In the genomic region with DNA sequence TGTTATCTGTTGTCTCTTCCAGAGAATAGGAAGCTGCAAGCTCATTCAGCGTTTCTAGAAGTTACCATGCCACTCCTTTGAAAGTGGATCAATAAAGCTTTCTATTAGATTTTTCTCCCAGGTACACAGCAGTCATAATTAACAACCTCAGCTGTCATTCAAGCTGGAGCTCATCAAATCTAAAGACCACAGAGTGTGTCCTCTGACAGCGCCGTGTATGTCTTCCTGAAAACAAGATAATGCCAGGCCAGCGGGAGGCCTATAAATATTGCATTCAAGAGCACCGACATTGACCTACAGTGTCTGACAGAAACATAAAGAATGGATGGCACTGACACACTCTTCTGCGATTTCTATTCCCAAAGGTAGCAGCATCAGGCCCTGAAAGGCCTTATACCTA, we compare ENCODE assay signal across 25 mouse cellular contexts. TPM values are rescaled to one million over a fixed set of nuclear protein-coding genes. Genes with fewer than 3 reads are reported as not detected.
A peak's percentile ranks its signal among the peaks of the same experiment; 100 is the strongest.
DNase-seq lines count a peak whose midpoint lies in the region; ATAC-seq and TF ChIP-seq lines count a peak whose summit lies in the region.
"Had no signal": no experiment of that assay in that cellular context is flagged by ENCODE, and none has a peak within 500 bp of the region (broad histone marks: within the 10 kb centered on the region; RNA-seq: fewer than 3 reads in every experiment).

No protein-coding gene starts in this region.

- H3K4me3 ChIP-seq in hindbrain, embryonic 11.5 days (ENCODE audit: low read depth, low read length), result no peak overlapping the region
- no peak overlapping the region for H3K4me3 ChIP-seq in hindbrain, embryonic 14.5 days (replicated peaks; ENCODE audit: low read length)
- no peak overlapping the region for H3K4me3 ChIP-seq in midbrain, embryonic 12.5 days
- no peak overlapping the region for H3K4me3 ChIP-seq in midbrain, postnatal 0 days (ENCODE audit: low read depth, low read length)
- no peak overlapping the region for H3K4me3 ChIP-seq in neural tube, embryonic 13.5 days
- H3K4me3 ChIP-seq in midbrain, embryonic 15.5 days, result no peak overlapping the region
- H3K4me3 ChIP-seq: embryonic facial prominence, embryonic 10.5 days; embryonic facial prominence, embryonic 13.5 days; erythroblast, embryonic 14.5 days; forebrain, embryonic 12.5 days; forebrain, embryonic 15.5 days; heart, adult 2 months; heart, embryonic 10.5 days; heart, embryonic 13.5 days had no signal

- H3K36me3 ChIP-seq in hindbrain, embryonic 11.5 days (ENCODE audit: control insufficient read depth, insufficient read depth, low read length), result no peaks in the 10 kb centered on the region
- no peaks in the 10 kb centered on the region for H3K36me3 ChIP-seq in hindbrain, embryonic 14.5 days (replicated peaks; ENCODE audit: control insufficient read depth, insufficient read depth)
- H3K36me3 ChIP-seq in midbrain, embryonic 12.5 days, result no peaks in the 10 kb centered on the region
- no peaks in the 10 kb centered on the region for H3K36me3 ChIP-seq in midbrain, postnatal 0 days (ENCODE audit: insufficient read depth, low read length)
- no peaks in the 10 kb centered on the region for H3K36me3 ChIP-seq in neural tube, embryonic 13.5 days
- H3K36me3 ChIP-seq in midbrain, embryonic 15.5 days (replicated peaks), result no peaks in the 10 kb centered on the region
- H3K36me3 ChIP-seq: embryonic facial prominence, embryonic 10.5 days; embryonic facial prominence, embryonic 13.5 days; forebrain, embryonic 12.5 days; forebrain, embryonic 15.5 days; heart, embryonic 10.5 days; heart, embryonic 13.5 days had no signal

- no peak overlapping the region for H3K9ac ChIP-seq in hindbrain, embryonic 11.5 days (ENCODE audit: low read depth, low read length)
- no peak overlapping the region for H3K9ac ChIP-seq in hindbrain, embryonic 14.5 days
- no peak overlapping the region for H3K9ac ChIP-seq in midbrain, embryonic 12.5 days (replicated peaks)
- H3K9ac ChIP-seq in midbrain, postnatal 0 days (replicated peaks; ENCODE audit: low read length, poor library complexity, severe bottlenecking), result no peak overlapping the region
- H3K9ac ChIP-seq in neural tube, embryonic 13.5 days, result no peak overlapping the region
- H3K9ac ChIP-seq in midbrain, embryonic 15.5 days, result no peak overlapping the region
- H3K9ac ChIP-seq: embryonic facial prominence, embryonic 13.5 days; forebrain, embryonic 12.5 days; forebrain, embryonic 15.5 days; heart, embryonic 13.5 days had no signal

- no peaks in the 10 kb centered on the region for H3K9me3 ChIP-seq in hindbrain, embryonic 11.5 days (ENCODE audit: control insufficient read depth, low read length)
- H3K9me3 ChIP-seq in hindbrain, embryonic 14.5 days (ENCODE audit: control insufficient read depth, low read length), result no peaks in the 10 kb centered on the region
- no peaks in the 10 kb centered on the region for H3K9me3 ChIP-seq in midbrain, embryonic 12.5 days
- no peaks in the 10 kb centered on the region for H3K9me3 ChIP-seq in midbrain, postnatal 0 days (ENCODE audit: low read length)
- no peaks in the 10 kb centered on the region for H3K9me3 ChIP-seq in neural tube, embryonic 13.5 days
- H3K9me3 ChIP-seq in midbrain, embryonic 15.5 days, result no peaks in the 10 kb centered on the region
- H3K9me3 ChIP-seq: embryonic facial prominence, embryonic 10.5 days; embryonic facial prominence, embryonic 13.5 days; forebrain, embryonic 12.5 days; forebrain, embryonic 15.5 days; heart, embryonic 10.5 days had no signal

- H3K27ac ChIP-seq in hindbrain, embryonic 11.5 days (ENCODE audit: low read depth, low read length), result no peak overlapping the region
- H3K27ac ChIP-seq in hindbrain, embryonic 14.5 days, result no peak overlapping the region
- H3K27ac ChIP-seq in midbrain, embryonic 12.5 days (replicated peaks), result no peak overlapping the region
- H3K27ac ChIP-seq in midbrain, postnatal 0 days (ENCODE audit: low read depth, low read length), result no peak overlapping the region
- H3K27ac ChIP-seq in neural tube, embryonic 13.5 days (replicated peaks), result 0 out of 2 replicates have a peak overlapping the region, but pooled peaks have one; percentile 28
- no peak overlapping the region for H3K27ac ChIP-seq in midbrain, embryonic 15.5 days
- H3K27ac ChIP-seq: embryonic facial prominence, embryonic 10.5 days; embryonic facial prominence, embryonic 13.5 days; forebrain, embryonic 12.5 days; forebrain, embryonic 15.5 days; heart, adult 2 months; heart, embryonic 10.5 days; heart, embryonic 13.5 days had no signal

- H3K4me2 ChIP-seq in hindbrain, embryonic 11.5 days (replicated peaks; ENCODE audit: low read depth, low read length), result no peak overlapping the region
- H3K4me2 ChIP-seq in hindbrain, embryonic 14.5 days (replicated peaks), result no peak overlapping the region
- no peak overlapping the region for H3K4me2 ChIP-seq in midbrain, embryonic 12.5 days (replicated peaks)
- H3K4me2 ChIP-seq in midbrain, postnatal 0 days (ENCODE audit: low read depth, low read length, poor library complexity, severe bottlenecking), result no peak overlapping the region
- no peak overlapping the region for H3K4me2 ChIP-seq in neural tube, embryonic 13.5 days
- H3K4me2 ChIP-seq in midbrain, embryonic 15.5 days, result no peak overlapping the region
- H3K4me2 ChIP-seq: embryonic facial prominence, embryonic 13.5 days; forebrain, embryonic 12.5 days; forebrain, embryonic 15.5 days; heart, embryonic 13.5 days had no signal

- DNase-seq in hindbrain, embryonic 11.5 days (ENCODE audit: low spot score), result no peak
- no peak for DNase-seq in hindbrain, embryonic 14.5 days (ENCODE audit: low spot score)
- DNase-seq in midbrain, postnatal 0 days (ENCODE audit: low spot score), result no peak
- no peak for DNase-seq in neural tube, embryonic 10.5 days (ENCODE audit: extremely low spot score, low spot score)
- no peak for DNase-seq in cerebellum, adult 9-10 months
- DNase-seq: gastrocnemius, postnatal 36 days had no signal

- H3K4me1 ChIP-seq in hindbrain, embryonic 11.5 days (replicated peaks; ENCODE audit: control insufficient read depth, insufficient read depth, low read length), result no peaks in the 10 kb centered on the region
- no peaks in the 10 kb centered on the region for H3K4me1 ChIP-seq in hindbrain, embryonic 14.5 days (replicated peaks; ENCODE audit: control insufficient read depth, insufficient read depth, low read length)
- no peaks in the 10 kb centered on the region for H3K4me1 ChIP-seq in midbrain, embryonic 12.5 days
- no peaks in the 10 kb centered on the region for H3K4me1 ChIP-seq in midbrain, postnatal 0 days (ENCODE audit: insufficient read depth, low read length)
- H3K4me1 ChIP-seq in neural tube, embryonic 13.5 days (replicated peaks), result peaks cover 7% of the 10 kb centered on the region
- H3K4me1 ChIP-seq in midbrain, embryonic 15.5 days, result no peaks in the 10 kb centered on the region
- H3K4me1 ChIP-seq: embryonic facial prominence, embryonic 10.5 days; embryonic facial prominence, embryonic 13.5 days; forebrain, embryonic 12.5 days; forebrain, embryonic 15.5 days; heart, embryonic 10.5 days; heart, embryonic 13.5 days had no signal

- 71% methylated on average over 6 of the region's 6 CpGs for WGBS in hindbrain, embryonic 11.5 days
- 59% methylated on average over 6 of the region's 6 CpGs for WGBS in hindbrain, embryonic 14.5 days
- 73% methylated on average over 6 of the region's 6 CpGs for WGBS in midbrain, embryonic 12.5 days
- 54% methylated on average over 6 of the region's 6 CpGs for WGBS in midbrain, postnatal 0 days
- 38% methylated on average over 6 of the region's 6 CpGs for WGBS in neural tube, embryonic 13.5 days
- WGBS in midbrain, embryonic 15.5 days, result 55% methylated on average over 6 of the region's 6 CpGs

- 0 out of 2 replicates have a peak, but pooled peaks have one; percentile 14 for ATAC-seq in hindbrain, embryonic 11.5 days (ENCODE audit: low FRiP score)
- no peak for ATAC-seq in hindbrain, embryonic 14.5 days (ENCODE audit: low FRiP score)
- ATAC-seq in midbrain, embryonic 12.5 days (ENCODE audit: low FRiP score, low read depth), result 0 out of 2 replicates have a peak, but pooled peaks have one; percentile 13
- no peak for ATAC-seq in midbrain, postnatal 0 days (ENCODE audit: low FRiP score)
- ATAC-seq in neural tube, embryonic 13.5 days (ENCODE audit: low read depth), result peak; percentile 25; the same call in 1 of the 2 replicates
- ATAC-seq in midbrain, embryonic 15.5 days (replicated peaks), result peak; percentile 56
- ATAC-seq: activated CD4-positive, CD25-positive, alpha-beta regulatory T cell, adult 4 months; forebrain, embryonic 15.5 days had no signal

- TF ChIP-seq CTCF in midbrain, postnatal 0 days (IDR thresholded peaks at IDR 0.05), result no peak

- H3K27me3 ChIP-seq in hindbrain, embryonic 11.5 days (ENCODE audit: control insufficient read depth, insufficient read depth, low read length), result no peaks in the 10 kb centered on the region
- no peaks in the 10 kb centered on the region for H3K27me3 ChIP-seq in hindbrain, embryonic 14.5 days (ENCODE audit: control insufficient read depth, insufficient read depth, low read length)
- no peaks in the 10 kb centered on the region for H3K27me3 ChIP-seq in midbrain, embryonic 12.5 days
- no peaks in the 10 kb centered on the region for H3K27me3 ChIP-seq in midbrain, postnatal 0 days (ENCODE audit: insufficient read depth, low read length)
- no peaks in the 10 kb centered on the region for H3K27me3 ChIP-seq in neural tube, embryonic 13.5 days
- no peaks in the 10 kb centered on the region; the same call in 1 of the 2 replicates for H3K27me3 ChIP-seq in midbrain, embryonic 15.5 days (replicated peaks)
- H3K27me3 ChIP-seq: forebrain, embryonic 12.5 days; forebrain, embryonic 15.5 days had no signal

RNA-seq across cellular contexts. Expression of gene Themis3, which starts 16.9 kb away (rescaled TPM):
- 0.11 TPM in 1 of 2 replicates, not detected in the other for polyA plus RNA-seq in hindbrain, embryonic 11.5 days (2014; fragmentation: Nextera tagmentation; extraction: Ambion mirVana)
- not detected in 2 replicates for polyA plus RNA-seq in hindbrain, embryonic 14.5 days (2014; fragmentation: Nextera tagmentation; extraction: Ambion mirVana)
- not detected in 2 replicates for polyA plus RNA-seq in midbrain, embryonic 12.5 days (2016; fragmentation: Nextera tagmentation; extraction: Ambion mirVana)
- total RNA-seq in midbrain, postnatal 0 days (2014; rRNA removed), result not detected in 2 replicates
- polyA plus RNA-seq in midbrain, postnatal 0 days (2015; fragmentation: Nextera tagmentation; extraction: Ambion mirVana), result not detected in 2 replicates
- not detected in 2 replicates for polyA plus RNA-seq in neural tube, embryonic 13.5 days (2015; fragmentation: Nextera tagmentation; extraction: Ambion mirVana)
- polyA plus RNA-seq in midbrain, embryonic 15.5 days (2015; fragmentation: Nextera tagmentation; extraction: Ambion mirVana), result 0.06 TPM in 1 of 2 replicates, not detected in the other
- total RNA-seq: adrenal gland, adult 8-10 months; adrenal gland, postnatal 25 days; gastrocnemius, postnatal 10 days; granulocyte monocyte progenitor cell, adult 5-6 weeks; heart, adult 2 months; heart, postnatal 14 days had no signal
- polyA plus RNA-seq: activated CD4-positive, CD25-positive, alpha-beta regulatory T cell, adult 4 months; cerebellum, adult 2 months; cortical plate, adult 2 months; embryonic facial prominence, embryonic 10.5 days; erythroblast, embryonic 14.5 days; forebrain, embryonic 12.5 days; forebrain, embryonic 15.5 days; heart, adult 2 months; heart, embryonic 10.5 days; heart, embryonic 13.5 days had no signal

RNA-seq across cellular contexts. Expression of gene Rab12, which starts 58.0 kb away (rescaled TPM):
- polyA plus RNA-seq in hindbrain, embryonic 11.5 days (2014; fragmentation: Nextera tagmentation; extraction: Ambion mirVana), result 44.1 and 45.2 TPM in 2 replicates
- polyA plus RNA-seq in hindbrain, embryonic 14.5 days (2014; fragmentation: Nextera tagmentation; extraction: Ambion mirVana), result 96.6 and 102 TPM in 2 replicates
- polyA plus RNA-seq in midbrain, embryonic 12.5 days (2016; fragmentation: Nextera tagmentation; extraction: Ambion mirVana), result 51.0 and 53.1 TPM in 2 replicates
- 102 and 112 TPM in 2 replicates for total RNA-seq in midbrain, postnatal 0 days (2014; rRNA removed)
- polyA plus RNA-seq in midbrain, postnatal 0 days (2015; fragmentation: Nextera tagmentation; extraction: Ambion mirVana), result 90.5 and 95.3 TPM in 2 replicates
- polyA plus RNA-seq in neural tube, embryonic 13.5 days (2015; fragmentation: Nextera tagmentation; extraction: Ambion mirVana), result 60.9 and 67.1 TPM in 2 replicates
- 83.7 and 84.1 TPM in 2 replicates for polyA plus RNA-seq in midbrain, embryonic 15.5 days (2015; fragmentation: Nextera tagmentation; extraction: Ambion mirVana)

Comparison
In these comparisons a context has a peak if more than half of its experiments do, and no peak if none do; other contexts are left out.
1. ATAC-seq: peak in hindbrain, embryonic 11.5 days (single experiment), midbrain, embryonic 12.5 days (single experiment), neural tube, embryonic 13.5 days (single experiment) and midbrain, embryonic 15.5 days (single experiment); none in hindbrain, embryonic 14.5 days (single experiment) and midbrain, postnatal 0 days (single experiment).